Mouse (Mus musculus) neural tube, embryonic 14.5 days (tissue): ENCODE measurements around the gene Nostrin. TPM values are rescaled to one million over a fixed set of nuclear protein-coding genes. Genes with fewer than 3 reads are reported as not detected.

Source experiments
- ATAC-seq: fragments of 200-750 bp; cut with Nextera tagmentation; 2 replicates; pipeline ENCODE4 v1.8.0; 2017; ENCODE audit warnings: low read depth, mild to moderate bottlenecking, moderate TSS enrichment, moderate library complexity
- H3K27ac ChIP-seq: fragments of 300-500 bp; sonication (generic); 2 replicates; pipeline ENCODE4 v1.5.1; 2014; ENCODE audit warnings: low read depth, mild to moderate bottlenecking, control low read depth, low read length, moderate library complexity, mixed read lengths
- H3K27me3 ChIP-seq: fragments of 300-500 bp; sonication (generic); 2 replicates; pipeline ENCODE4 v1.6.1; 2014; ENCODE audit warnings: low read length; ENCODE audit not compliant: control insufficient read depth, insufficient read depth
- H3K36me3 ChIP-seq: fragments of 300-500 bp; sonication (generic); 2 replicates; pipeline ENCODE4 v1.6.1; 2014; ENCODE audit warnings: low read length, mixed read lengths; ENCODE audit not compliant: control insufficient read depth, insufficient read depth
- H3K4me1 ChIP-seq: fragments of 300-500 bp; sonication (generic); 2 replicates; pipeline ENCODE4 v1.6.1; 2014; ENCODE audit warnings: low read length; ENCODE audit not compliant: control insufficient read depth, insufficient read depth
- H3K4me2 ChIP-seq: fragments of 300-500 bp; sonication (generic); 2 replicates; pipeline ENCODE4 v1.6.1; 2014; ENCODE audit warnings: mild to moderate bottlenecking, low read depth, low read length, control low read depth
- H3K4me3 ChIP-seq: fragments of 300-500 bp; sonication (generic); 2 replicates; pipeline ENCODE4 v1.5.1; 2014; ENCODE audit warnings: low read depth, low read length, control low read depth, mixed read lengths
- H3K9ac ChIP-seq: fragments of 300-500 bp; sonication (generic); replicated peaks from 2 replicates; pipeline ENCODE4 v1.6.1; 2014; ENCODE audit warnings: low read depth, mild to moderate bottlenecking, control low read depth, low read length, mixed read lengths
- H3K9me3 ChIP-seq: fragments of 300-500 bp; sonication (generic); 2 replicates; pipeline ENCODE4 v1.6.1; 2016; ENCODE audit warnings: low read length; ENCODE audit not compliant: control insufficient read depth
- WGBS: fragments of 180-500 bp; shearing (Covaris S2); extraction: QIAGEN DNeasy Blood & Tissue Kit; methylation state at CpG from one replicate; pipeline ENCODE4 v1.1.7; 2014; 5-methylcytosine and 5-hydroxymethylcytosine counted together
- polyA plus RNA-seq: library from polyadenylated mRNA; unstranded; fragments of >200 nt; fragmentation: Nextera tagmentation; extraction: Ambion mirVana; gene quantifications from 2 replicates; pipeline ENCODE4 v1.2.1, GENCODE M21; 2014

The Nostrin gene
- polyA plus RNA-seq, 1 experiment from 2014 or later, result 0.95 TPM

- H3K4me1 ChIP-seq, result no peaks in the 10 kb centered on the region
- H3K4me3 ChIP-seq, result no peak overlapping the region
- H3K36me3 ChIP-seq, result no peaks in the 10 kb centered on the region
- no peak overlapping the region for H3K4me2 ChIP-seq
- no peaks in the 10 kb centered on the region for H3K27me3 ChIP-seq
- no peak overlapping the region for H3K9ac ChIP-seq
- H3K27ac ChIP-seq, result no peak overlapping the region
- H3K9me3 ChIP-seq, result no peaks in the 10 kb centered on the region
- no peak for ATAC-seq
Observed at GRCm38 (mm10) chr2:69158907-69159306, 23.3 kb downstream of the Nostrin start.

GRCm38 (mm10) chr2:69170395-69171077, 34.9 kb downstream of the Nostrin start:
- no peaks in the 10 kb centered on the region for H3K36me3 ChIP-seq
- 32% methylated on average over 9 of the region's 9 CpGs for WGBS
- ATAC-seq, result peak; percentile 74
- H3K27ac ChIP-seq, result peak overlapping the region; percentile 29; the same call in 1 of the 2 replicates
- 0 out of 2 replicates have a peak, but pooled peaks cover 4% of the 10 kb centered on the region for H3K4me1 ChIP-seq
- no peaks in the 10 kb centered on the region for H3K9me3 ChIP-seq
- no peak overlapping the region for H3K4me3 ChIP-seq
- H3K27me3 ChIP-seq, result no peaks in the 10 kb centered on the region
- H3K4me2 ChIP-seq, result no peak overlapping the region
- H3K9ac ChIP-seq, result no peak overlapping the region

GRCm38 (mm10) chr2:69175296-69175695, 39.7 kb downstream of the Nostrin start:
- H3K4me3 ChIP-seq, result no peak overlapping the region
- no peaks in the 10 kb centered on the region for H3K36me3 ChIP-seq
- no peak for ATAC-seq
- no peak overlapping the region for H3K27ac ChIP-seq
- no peak overlapping the region for H3K9ac ChIP-seq
- no peaks in the 10 kb centered on the region for H3K4me1 ChIP-seq
- 81% methylated on average over 5 of the region's 5 CpGs for WGBS
- no peak overlapping the region for H3K4me2 ChIP-seq
- H3K9me3 ChIP-seq, result no peaks in the 10 kb centered on the region
- H3K27me3 ChIP-seq, result no peaks in the 10 kb centered on the region

- H3K9ac ChIP-seq, result no peak overlapping the region
- no peaks in the 10 kb centered on the region for H3K27me3 ChIP-seq
- no peaks in the 10 kb centered on the region for H3K36me3 ChIP-seq
- H3K27ac ChIP-seq, result no peak overlapping the region
- ATAC-seq, result no peak
- H3K9me3 ChIP-seq, result no peaks in the 10 kb centered on the region
- H3K4me1 ChIP-seq, result no peaks in the 10 kb centered on the region
- 86% methylated on average over 4 of the region's 4 CpGs for WGBS
- H3K4me2 ChIP-seq, result no peak overlapping the region
- H3K4me3 ChIP-seq, result no peak overlapping the region
Observed at GRCm38 (mm10) chr2:69179721-69180120, 44.1 kb downstream of the Nostrin start.

- no peak for ATAC-seq
- Histone ChIP-seq H3K4me3 (no peak overlapping the region), H3K9me3 (no peaks in the 10 kb centered on the region), H3K27me3 (no peaks in the 10 kb centered on the region), H3K27ac (no peak overlapping the region), H3K9ac (no peak overlapping the region), H3K4me1 (no peaks in the 10 kb centered on the region), H3K4me2 (no peak overlapping the region), H3K36me3 (no peaks in the 10 kb centered on the region)
- WGBS, result 85% methylated on average over 2 of the region's 2 CpGs
Observed at GRCm38 (mm10) chr2:69187990-69188389, 52.4 kb downstream of the Nostrin start.

GRCm38 (mm10) chr2:69188732-69189131, 53.1 kb downstream of the Nostrin start:
- Histone ChIP-seq H3K9ac (no peak overlapping the region), H3K4me1 (no peaks in the 10 kb centered on the region), H3K4me2 (no peak overlapping the region), H3K36me3 (no peaks in the 10 kb centered on the region), H3K9me3 (no peaks in the 10 kb centered on the region), H3K27me3 (no peaks in the 10 kb centered on the region), H3K27ac (no peak overlapping the region), H3K4me3 (no peak overlapping the region)
- ATAC-seq, result no peak
- 86% methylated on average over 6 of the region's 6 CpGs for WGBS

GRCm38 (mm10) chr2:69189222-69189621, 53.6 kb downstream of the Nostrin start:
- no peak for ATAC-seq
- no peak overlapping the region for H3K9ac ChIP-seq
- no peak overlapping the region for H3K27ac ChIP-seq
- no peaks in the 10 kb centered on the region for H3K9me3 ChIP-seq
- WGBS, result 45% methylated on average over 4 of the region's 4 CpGs
- H3K36me3 ChIP-seq, result no peaks in the 10 kb centered on the region
- H3K4me3 ChIP-seq, result no peak overlapping the region
- H3K4me1 ChIP-seq, result no peaks in the 10 kb centered on the region
- no peak overlapping the region for H3K4me2 ChIP-seq
- no peaks in the 10 kb centered on the region for H3K27me3 ChIP-seq

GRCm38 (mm10) chr2:69191059-69191458, 55.5 kb downstream of the Nostrin start:
- Histone ChIP-seq H3K27me3 (no peaks in the 10 kb centered on the region), H3K9ac (no peak overlapping the region), H3K4me3 (no peak overlapping the region), H3K4me1 (no peaks in the 10 kb centered on the region), H3K9me3 (no peaks in the 10 kb centered on the region), H3K4me2 (no peak overlapping the region), H3K27ac (no peak overlapping the region), H3K36me3 (no peaks in the 10 kb centered on the region)
- 89% methylated on average over 5 of the region's 5 CpGs for WGBS
- no peak for ATAC-seq

GRCm38 (mm10) chr2:69193555-69193954, 58.0 kb downstream of the Nostrin start:
- no peaks in the 10 kb centered on the region for H3K36me3 ChIP-seq
- H3K9me3 ChIP-seq, result no peaks in the 10 kb centered on the region
- 83% methylated on average over 5 of the region's 5 CpGs for WGBS
- no peaks in the 10 kb centered on the region for H3K27me3 ChIP-seq
- no peak overlapping the region for H3K27ac ChIP-seq
- no peak overlapping the region for H3K4me2 ChIP-seq
- no peak for ATAC-seq
- no peak overlapping the region for H3K4me3 ChIP-seq
- no peak overlapping the region for H3K9ac ChIP-seq
- no peaks in the 10 kb centered on the region for H3K4me1 ChIP-seq
